21 mouse cellular contexts compared by ENCODE assay signal in the genomic region with DNA sequence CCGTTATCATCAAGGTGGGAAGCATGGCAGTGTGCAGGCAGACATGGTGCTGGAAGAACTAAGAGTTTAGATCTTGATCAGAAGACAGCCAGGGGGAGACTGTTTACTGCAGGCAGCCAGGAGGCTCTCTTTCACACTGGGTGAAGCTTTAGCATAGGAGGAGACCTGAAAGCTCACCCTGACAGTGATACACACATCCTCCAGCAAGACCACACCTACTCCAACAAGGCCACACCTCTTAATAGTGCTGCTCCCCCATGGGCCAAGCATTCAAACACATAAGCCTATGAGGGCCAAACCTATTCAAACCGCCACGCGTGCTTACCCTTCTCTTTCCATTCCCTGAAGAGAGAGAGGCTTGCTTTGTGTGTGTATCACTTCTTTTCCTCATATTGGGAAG.
"Had no signal": no experiment of that assay in that cellular context is flagged by ENCODE, and none has a peak within 500 bp of the region (broad histone marks: within the 10 kb centered on the region; RNA-seq: fewer than 3 reads in every experiment).

No protein-coding gene starts in this region.

- H3K27me3 ChIP-seq: limb, embryonic 15.5 days; neural tube, embryonic 13.5 days; stomach, embryonic 15.5 days had no signal

- H3K4me3 ChIP-seq: limb, embryonic 12.5 days; limb, embryonic 15.5 days; megakaryocyte, embryonic 14.5 days; midbrain, embryonic 12.5 days; myocyte; neural tube, embryonic 13.5 days; stomach, embryonic 15.5 days had no signal

- H3K9me3 ChIP-seq: limb, embryonic 12.5 days; limb, embryonic 15.5 days; megakaryocyte, embryonic 14.5 days; midbrain, embryonic 12.5 days; neural tube, embryonic 13.5 days; stomach, embryonic 15.5 days had no signal

- H3K4me2 ChIP-seq: limb, embryonic 12.5 days; limb, embryonic 15.5 days; lung, embryonic 14.5 days; midbrain, embryonic 12.5 days; neural tube, embryonic 13.5 days; stomach, embryonic 15.5 days had no signal

- DNase-seq: kidney, adult 2 months; kidney, postnatal 10 days; kidney, postnatal 36 days; left cerebral cortex, postnatal 4 days; lung, embryonic 14.5 days; lung, postnatal 36 days; retina, postnatal 1 day; right cerebral cortex, postnatal 25 days; spleen, adult 18-20 months; thymus, adult 18-20 months; thymus, postnatal 36 days had no signal

- ATAC-seq: intestine, postnatal 0 days; lung, postnatal 0 days; midbrain, embryonic 16.5 days had no signal

- H3K9ac ChIP-seq: limb, embryonic 12.5 days; limb, embryonic 15.5 days; lung, embryonic 14.5 days; midbrain, embryonic 12.5 days; neural tube, embryonic 13.5 days; stomach, embryonic 15.5 days had no signal

- H3K4me1 ChIP-seq: limb, embryonic 12.5 days; limb, embryonic 15.5 days; midbrain, embryonic 12.5 days; neural tube, embryonic 13.5 days; stomach, embryonic 15.5 days had no signal

- H3K36me3 ChIP-seq: limb, embryonic 12.5 days; limb, embryonic 15.5 days; midbrain, embryonic 12.5 days; neural tube, embryonic 13.5 days; stomach, embryonic 15.5 days had no signal

- H3K27ac ChIP-seq: limb, embryonic 12.5 days; limb, embryonic 15.5 days; midbrain, embryonic 12.5 days; neural tube, embryonic 13.5 days; stomach, embryonic 15.5 days had no signal
